Mouse (Mus musculus) C2C12 (cell line): ENCODE data around the gene Sox2. TPM values are rescaled to one million over a fixed set of nuclear protein-coding genes. Genes with fewer than 3 reads are reported as not detected.

Experiments
- H3K27me3 ChIP-seq: one replicate; pipeline ENCODE4 v1.6.1; 2011; ENCODE audit not compliant: control insufficient read depth, insufficient read depth, insufficient read length
- H3K36me3 ChIP-seq: one replicate; pipeline ENCODE4 v1.6.1; 2011; ENCODE audit not compliant: control insufficient read depth, insufficient read depth
- H3K4me3 ChIP-seq: one replicate; pipeline ENCODE4 v1.5.1; 2011; ENCODE audit warnings: mild to moderate bottlenecking, control low read depth; ENCODE audit not compliant: poor library complexity, insufficient read depth, severe bottlenecking
- H3K79me2 ChIP-seq: one replicate; pipeline ENCODE4 v1.6.1; 2011; ENCODE audit not compliant: control insufficient read depth, insufficient read depth
- H3K79me3 ChIP-seq: one replicate; pipeline ENCODE4 v1.6.1; 2011; ENCODE audit warnings: low read depth, control low read depth
- H3ac ChIP-seq: one replicate; pipeline ENCODE3; 2011; ENCODE audit warnings: low read depth; ENCODE audit not compliant: control insufficient read depth, insufficient read length
- CEBPB ChIP-seq: IDR thresholded peaks from one replicate; pipeline ENCODE4 v1.6.1; 2011; ENCODE audit warnings: low read depth, mild to moderate bottlenecking, control low read depth, moderate library complexity
- CTCF ChIP-seq: IDR thresholded peaks from one replicate; pipeline ENCODE4 v1.5.1; 2011; ENCODE audit not compliant: control insufficient read depth, insufficient read depth, insufficient read length
- FOSL1 ChIP-seq: IDR thresholded peaks from one replicate; pipeline ENCODE4 v1.8.0; 2011; ENCODE audit warnings: mild to moderate bottlenecking, low read length; ENCODE audit not compliant: poor library complexity, insufficient read depth, severe bottlenecking
- MAX ChIP-seq: IDR thresholded peaks from one replicate; pipeline ENCODE4 v1.6.1; 2011; ENCODE audit warnings: mild to moderate bottlenecking, control low read depth
- MYOD1 ChIP-seq: IDR thresholded peaks from one replicate; pipeline ENCODE4 v1.6.1; 2011; ENCODE audit warnings: low read depth; ENCODE audit not compliant: control insufficient read depth, insufficient read length
- MYOG ChIP-seq: IDR thresholded peaks from one replicate; pipeline ENCODE4 v1.6.1; 2011; ENCODE audit not compliant: control insufficient read depth, insufficient read length; ENCODE audit errors: extremely low read depth
- USF1 ChIP-seq: IDR thresholded peaks from one replicate; pipeline ENCODE4 v1.6.1; 2011; ENCODE audit warnings: low read depth, mild to moderate bottlenecking, control low read depth, moderate library complexity
- polyA plus RNA-seq: library from polyadenylated mRNA; unstranded; fragments of >200 nt; fragmentation: generic; extraction: Trizol; gene quantifications from one replicate; pipeline ENCODE4 v1.2.1, GENCODE M21; 2012; ENCODE audit warnings: missing spikeins

Sox2 gene
- polyA plus RNA-seq, 1 experiment, result 0.01 TPM

DNA sequence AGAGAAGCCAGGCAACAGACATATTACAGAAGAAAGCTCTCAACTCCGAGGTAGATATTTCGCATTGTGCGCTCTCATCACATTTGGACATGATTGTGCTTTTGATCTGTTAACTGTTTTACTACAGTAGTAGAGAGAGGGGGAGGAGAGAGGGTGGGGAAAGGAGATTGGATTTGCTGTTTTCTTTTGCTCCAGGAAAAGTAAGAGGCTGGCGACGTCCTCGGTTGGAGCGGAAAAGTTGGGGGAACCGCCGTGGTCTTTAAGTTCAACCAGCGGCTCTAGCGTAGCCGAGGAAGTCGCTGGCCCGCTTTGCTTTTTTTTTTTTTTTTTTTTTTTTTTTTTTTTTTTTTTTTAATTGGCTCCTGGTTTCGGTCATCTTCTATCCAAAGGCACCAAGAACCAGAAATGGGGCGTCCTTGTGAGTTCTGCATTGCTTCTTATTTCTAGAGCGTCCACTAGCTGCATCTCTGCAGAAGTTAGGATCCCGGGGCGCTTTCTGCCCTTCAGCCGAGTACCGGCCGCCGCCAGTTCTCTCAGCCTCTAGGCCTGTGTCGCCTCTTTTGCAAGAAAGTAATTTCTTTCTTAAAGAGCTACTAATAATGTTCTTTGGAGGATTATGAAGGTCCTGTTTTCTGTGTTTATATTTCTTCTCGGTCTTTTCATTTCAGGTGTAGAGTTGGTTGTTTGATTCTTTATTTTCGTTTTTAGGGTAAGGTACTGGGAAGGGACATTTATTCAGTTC lies 3.2 kb downstream of the Sox2 start:
- H3K27me3 ChIP-seq, result peaks cover 40% of the 10 kb centered on the region
- H3ac ChIP-seq, result no peak overlapping the region
- H3K79me2 ChIP-seq, result no peaks in the 10 kb centered on the region
- H3K4me3 ChIP-seq, result no peak overlapping the region
- no peaks in the 10 kb centered on the region for H3K79me3 ChIP-seq
- TF ChIP-seq FOSL1 (no peak), MAX (no peak), CEBPB (no peak), MYOG (no peak), USF1 (no peak), CTCF (no peak), MYOD1 (no peak)
- H3K36me3 ChIP-seq, result no peaks in the 10 kb centered on the region

DNA sequence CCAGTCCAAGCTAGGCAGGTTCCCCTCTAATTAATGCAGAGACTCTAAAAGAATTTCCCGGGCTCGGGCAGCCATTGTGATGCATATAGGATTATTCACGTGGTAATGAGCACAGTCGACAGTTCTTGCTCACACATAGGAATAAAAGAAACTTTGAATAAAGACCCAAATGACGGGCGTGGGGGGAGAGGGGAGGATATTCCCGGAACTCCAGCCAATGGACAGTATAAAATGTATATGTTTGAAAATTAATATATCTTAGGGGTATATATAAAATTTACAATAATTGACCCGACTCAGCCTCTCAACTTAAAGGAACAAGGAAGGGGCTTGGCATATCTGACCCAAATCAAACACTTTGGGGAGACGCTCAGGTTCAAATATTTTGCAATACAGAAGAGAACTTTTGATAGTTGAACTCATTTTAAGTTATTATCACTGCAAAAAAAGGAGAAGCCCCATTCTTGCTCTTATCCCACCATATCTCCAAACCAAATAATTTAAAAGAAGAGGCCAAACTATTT lies 3.8 kb downstream of the Sox2 start:
- Histone ChIP-seq H3ac (no peak overlapping the region), H3K79me3 (no peaks in the 10 kb centered on the region), H3K79me2 (no peaks in the 10 kb centered on the region), H3K4me3 (no peak overlapping the region), H3K36me3 (no peaks in the 10 kb centered on the region), H3K27me3 (peaks cover 35% of the 10 kb centered on the region)
- TF ChIP-seq CEBPB (no peak), MYOG (no peak), FOSL1 (no peak), MAX (no peak), MYOD1 (no peak)

DNA sequence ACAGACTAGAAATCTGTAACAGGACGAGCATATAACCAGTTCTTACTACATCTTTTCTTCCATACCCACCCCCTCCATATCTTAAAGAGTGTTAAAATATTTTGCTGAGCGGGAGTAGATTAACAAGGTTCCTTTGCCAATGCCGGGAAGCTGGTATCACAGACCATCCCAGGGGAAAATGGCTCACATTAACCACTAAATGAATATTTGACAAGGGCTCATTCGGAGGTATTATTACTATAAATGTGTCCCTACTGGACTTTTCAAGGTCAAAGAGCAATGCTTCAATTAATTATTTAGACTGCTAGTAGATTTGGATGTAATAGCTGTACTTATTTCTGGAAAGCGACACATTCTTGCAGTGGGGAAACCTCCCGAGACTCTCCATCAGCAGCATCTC lies 4.6 kb downstream of the Sox2 start:
- peaks cover 29% of the 10 kb centered on the region for H3K27me3 ChIP-seq
- no peak overlapping the region for H3K4me3 ChIP-seq

DNA sequence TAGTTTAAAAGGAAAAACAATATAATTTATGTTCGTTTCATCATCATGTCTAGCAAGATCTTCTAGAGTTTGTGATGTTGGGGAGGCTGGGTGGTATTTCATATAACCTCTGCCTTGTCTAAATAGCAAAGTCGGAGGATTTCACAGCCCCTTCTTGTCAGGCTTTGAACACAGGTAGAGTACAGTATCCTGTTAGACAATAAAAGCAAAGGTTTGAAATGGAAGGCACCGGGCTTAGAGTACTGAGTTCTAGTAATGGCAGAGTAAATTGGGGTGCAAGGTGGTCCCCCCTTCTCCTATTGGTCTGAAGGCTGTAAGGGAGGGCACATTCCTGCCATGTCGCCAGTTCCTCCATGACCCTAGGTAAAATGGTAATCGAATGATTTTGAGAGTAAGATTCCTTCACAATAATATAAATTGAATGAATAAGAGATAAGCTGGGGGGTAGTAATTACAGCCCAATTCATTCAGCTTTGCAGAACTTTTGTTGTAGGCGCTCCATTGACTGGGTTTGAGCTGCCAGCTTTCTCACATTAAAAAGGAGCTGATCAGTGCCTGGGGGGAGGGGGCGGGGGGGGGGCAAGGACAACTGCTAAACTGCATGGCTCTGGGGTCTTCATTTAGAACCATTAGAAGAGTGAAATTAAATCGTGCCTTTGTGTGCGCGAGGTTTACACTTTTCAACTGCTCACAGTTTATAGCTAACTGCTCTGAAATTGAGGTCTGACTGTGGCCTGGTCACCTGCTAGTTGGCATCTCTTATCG lies 5.3 kb downstream of the Sox2 start:
- Histone ChIP-seq H3K36me3 (no peaks in the 10 kb centered on the region), H3K79me3 (no peaks in the 10 kb centered on the region), H3ac (no peak overlapping the region), H3K79me2 (no peaks in the 10 kb centered on the region), H3K27me3 (peaks cover 29% of the 10 kb centered on the region), H3K4me3 (no peak overlapping the region)
- TF ChIP-seq USF1 (no peak), MYOD1 (no peak), CEBPB (no peak), MAX (no peak), MYOG (no peak)

More for the DNA sequence above, 4.6 kb downstream of the Sox2 start:
- TF ChIP-seq FOSL1 (no peak), MAX (no peak), MYOG (no peak), MYOD1 (no peak), CEBPB (no peak), USF1 (no peak), CTCF (no peak)
- H3K36me3 ChIP-seq, result no peaks in the 10 kb centered on the region
- H3ac ChIP-seq, result no peak overlapping the region
- H3K79me2 ChIP-seq, result no peaks in the 10 kb centered on the region
- H3K79me3 ChIP-seq, result no peaks in the 10 kb centered on the region

DNA sequence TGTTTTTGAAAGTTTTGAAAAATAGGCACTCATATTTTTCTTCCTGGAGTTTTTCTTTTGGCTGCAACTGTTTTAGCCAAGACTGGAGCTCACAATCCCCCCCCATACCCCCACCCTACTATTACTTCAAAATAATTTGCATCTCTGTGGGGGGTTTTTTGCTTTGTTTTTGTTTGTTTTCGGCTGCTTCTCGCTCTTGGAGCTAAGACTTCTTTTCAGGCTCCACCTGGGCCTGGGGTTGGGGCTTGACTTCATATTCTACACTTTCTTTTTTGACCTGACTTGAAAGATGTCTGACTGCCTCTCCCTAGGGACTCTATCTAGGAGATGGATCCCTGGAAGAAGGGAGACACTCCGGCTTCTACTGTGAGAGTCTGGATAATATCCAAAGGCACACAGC lies 5.9 kb downstream of the Sox2 start:
- H3K79me3 ChIP-seq, result no peaks in the 10 kb centered on the region
- H3K27me3 ChIP-seq, result peaks cover 27% of the 10 kb centered on the region
- H3ac ChIP-seq, result no peak overlapping the region
- H3K36me3 ChIP-seq, result no peaks in the 10 kb centered on the region
- no peaks in the 10 kb centered on the region for H3K79me2 ChIP-seq
- no peak overlapping the region for H3K4me3 ChIP-seq
- TF ChIP-seq MYOD1, result no peak
- no peak for TF ChIP-seq CTCF
- TF ChIP-seq USF1, result no peak
- no peak for TF ChIP-seq MAX
- TF ChIP-seq CEBPB, result no peak
- TF ChIP-seq FOSL1, result no peak
- no peak for TF ChIP-seq MYOG
